Mouse (Mus musculus): ENCODE results near the gene Cacna1a. TPM values are rescaled to one million over a fixed set of nuclear protein-coding genes. Genes with fewer than 3 reads are reported as not detected.

The Cacna1a gene
- total RNA-seq, 2 experiments from 2014 or later, result 288 to 326 TPM

GRCm38 (mm10) chr8:84518720-84519119, 130.5 kb downstream of the Cacna1a start:
- intact Hi-C loops (cut with DNase I), result no loop called here
- DNase-seq (ENCODE audit: low spot score in 2 of 2), result no peak

GRCm38 (mm10) chr8:84519767-84520626, 131.8 kb downstream of the Cacna1a start:
- DNase-seq (ENCODE audit: low spot score in 2 of 2), result peak; percentile 71 to 80
- intact Hi-C loops (cut with DNase I), result no loop called here

- no peak for DNase-seq (ENCODE audit: low spot score in 2 of 2)
- intact Hi-C loops (cut with DNase I), result no loop called here
These were observed 132.8 kb downstream of the Cacna1a start for GRCm38 (mm10) chr8:84520999-84521398.

GRCm38 (mm10) chr8:84528036-84528435, 139.8 kb downstream of the Cacna1a start:
- no peak for DNase-seq (ENCODE audit: low spot score in 2 of 2)
- intact Hi-C loops (cut with DNase I), result no loop called here

- intact Hi-C loops (cut with DNase I), result no loop called here
- peak; percentile 55 to 60 for DNase-seq (ENCODE audit: low spot score in 2 of 2)
These were observed 141.3 kb downstream of the Cacna1a start for GRCm38 (mm10) chr8:84529548-84529947.

- intact Hi-C loops (cut with DNase I), result no loop called here
- DNase-seq (ENCODE audit: low spot score in 2 of 2), result no peak
These were observed 144.5 kb downstream of the Cacna1a start for GRCm38 (mm10) chr8:84532725-84533124.

- no peak for DNase-seq (ENCODE audit: low spot score in 2 of 2)
- intact Hi-C loops (cut with DNase I), result no loop called here
These were observed 145.1 kb downstream of the Cacna1a start for GRCm38 (mm10) chr8:84533341-84533740.

GRCm38 (mm10) chr8:84536917-84537316, 148.7 kb downstream of the Cacna1a start:
- DNase-seq (ENCODE audit: low spot score in 2 of 2), result no peak
- intact Hi-C loops (cut with DNase I), result no loop called here

- intact Hi-C loops (cut with DNase I), result no loop called here
These were observed 151.1 kb downstream of the Cacna1a start for GRCm38 (mm10) chr8:84539376-84539775.

GRCm38 (mm10) chr8:84542481-84542880, 154.2 kb downstream of the Cacna1a start:
- intact Hi-C loops (cut with DNase I), result no loop called here
- DNase-seq (ENCODE audit: low spot score in 2 of 2), result no peak

More at GRCm38 (mm10) chr8:84539376-84539775, 151.1 kb downstream of the Cacna1a start:
- no peak for DNase-seq (ENCODE audit: low spot score in 2 of 2)

- DNase-seq (ENCODE audit: low spot score in 2 of 2), result no peak
- intact Hi-C loops (cut with DNase I), result no loop called here
These were observed 157.3 kb downstream of the Cacna1a start for GRCm38 (mm10) chr8:84545522-84545921.

- DNase-seq (ENCODE audit: low spot score in 2 of 2), result no peak
- intact Hi-C loops (cut with DNase I), result no loop called here
These were observed 164.2 kb downstream of the Cacna1a start for GRCm38 (mm10) chr8:84552457-84552856.

GRCm38 (mm10) chr8:84553106-84553505, 164.9 kb downstream of the Cacna1a start:
- no peak for DNase-seq (ENCODE audit: low spot score in 2 of 2)
- intact Hi-C loops (cut with DNase I), result no loop called here

GRCm38 (mm10) chr8:84553617-84554016, 165.4 kb downstream of the Cacna1a start:
- intact Hi-C loops (cut with DNase I), result no loop called here
- no peak for DNase-seq (ENCODE audit: low spot score in 2 of 2)

- intact Hi-C loops (cut with DNase I), result loop anchor here (5.0 kb wide), 1 partner anchor 192 kb away; no protein-coding TSS in a partner anchor
- DNase-seq (ENCODE audit: low spot score in 2 of 2), result peak; percentile 82 to 90
These were observed 166.2 kb downstream of the Cacna1a start for GRCm38 (mm10) chr8:84554301-84555027.

- DNase-seq (ENCODE audit: low spot score in 2 of 2), result no peak
- intact Hi-C loops (cut with DNase I), result loop anchor here (5.0 kb wide), 1 partner anchor 193 kb away; no protein-coding TSS in a partner anchor
These were observed 167.0 kb downstream of the Cacna1a start for GRCm38 (mm10) chr8:84555269-84555668.

- intact Hi-C loops (cut with DNase I), result loop anchor here (5.0 kb wide), 1 partner anchor 196 kb away; no protein-coding TSS in a partner anchor
These were observed 169.7 kb downstream of the Cacna1a start for GRCm38 (mm10) chr8:84557936-84558335.

GRCm38 (mm10) chr8:84559121-84559604, 170.9 kb downstream of the Cacna1a start:
- DNase-seq (ENCODE audit: low spot score in 2 of 2), result peak in 1 of 2 experiments; percentile 60
- intact Hi-C loops (cut with DNase I), result loop anchor here (5.0 kb wide), 1 partner anchor 197 kb away; no protein-coding TSS in a partner anchor

More at GRCm38 (mm10) chr8:84557936-84558335, 169.7 kb downstream of the Cacna1a start:
- no peak for DNase-seq (ENCODE audit: low spot score in 2 of 2)

- intact Hi-C loops (cut with DNase I), result no loop called here
- no peak for DNase-seq (ENCODE audit: low spot score in 2 of 2)
These were observed 173.5 kb downstream of the Cacna1a start for GRCm38 (mm10) chr8:84561698-84562097.

GRCm38 (mm10) chr8:84564042-84564441, 175.8 kb downstream of the Cacna1a start:
- intact Hi-C loops (cut with DNase I), result no loop called here

More at GRCm38 (mm10) chr8:84564042-84564441, 175.8 kb downstream of the Cacna1a start:
- DNase-seq (ENCODE audit: low spot score in 2 of 2), result no peak

Data from left cerebral cortex, postnatal 14 days (tissue).